Mouse (Mus musculus): ENCODE data around the gene Tmem206. TPM values are rescaled to one million over a fixed set of nuclear protein-coding genes. Genes with fewer than 3 reads are reported as not detected.

Gene Tmem206
- polyA plus RNA-seq, 1 experiment from 2014 or later, result 4.4 TPM

- WGBS (ENCODE audit: insufficient replicate concordance), result under 1% methylated on average over 40 of the region's 43 CpGs
- peak overlapping the region; percentile 99 for H3K27ac ChIP-seq (ENCODE audit: low read depth)
These were observed 70.2 kb downstream of the Tmem206 start for GRCm38 (mm10) chr1:191395871-191396433.

DNA sequence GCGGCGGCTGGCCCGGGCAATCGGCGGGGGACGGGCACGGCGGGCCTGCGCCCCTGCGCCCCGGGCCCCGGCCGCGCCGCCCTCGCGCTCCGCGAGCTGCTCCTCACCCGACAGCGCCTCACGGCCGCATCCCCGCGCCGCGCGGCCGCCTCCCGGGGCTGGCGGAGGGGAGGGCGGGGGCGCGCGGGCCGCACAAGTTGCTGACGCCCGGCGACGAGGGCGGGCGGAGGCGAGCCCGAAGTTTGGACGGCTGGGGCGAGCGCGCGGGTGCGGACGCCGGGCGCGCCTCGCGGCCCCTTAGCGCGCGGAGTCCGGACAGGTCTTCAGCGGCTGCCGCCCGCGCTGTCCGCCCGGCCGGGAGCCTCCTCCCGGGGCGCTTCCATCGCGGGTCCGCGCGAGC lies 70.7 kb downstream of the Tmem206 start:
- ATAC-seq (peak; percentile 37), DNase-seq (peak; percentile 76)
- Histone ChIP-seq H3K4me1 (ENCODE audit: insufficient read depth) (peaks cover 12% of the 10 kb centered on the region; the same call in 1 of the 2 replicates), H3K4me2 (ENCODE audit: low read depth, low read length) (peak overlapping the region; percentile 82), H3K27ac (ENCODE audit: low read depth) (peak overlapping the region; percentile 99), H3K9ac (replicated peaks) (peak overlapping the region; percentile 98), H3K36me3 (replicated peaks; ENCODE audit: insufficient read depth, low read length) (no peaks in the 10 kb centered on the region), H3K9me3 (ENCODE audit: low read length) (no peaks in the 10 kb centered on the region), H3K4me3 (ENCODE audit: low read depth, low read length) (peak overlapping the region; percentile 86), H3K27me3 (ENCODE audit: insufficient read depth, low read length) (no peaks in the 10 kb centered on the region)
- under 1% methylated on average over 36 of the region's 74 CpGs for WGBS (ENCODE audit: insufficient replicate concordance)
- no peak for TF ChIP-seq CTCF (IDR thresholded peaks at IDR 0.05; ENCODE audit: low read depth)
- TF ChIP-seq EP300 (IDR thresholded peaks at IDR 0.05; ENCODE audit: low read depth), result no peak

More at GRCm38 (mm10) chr1:191395871-191396433, 70.2 kb downstream of the Tmem206 start:
- Histone ChIP-seq H3K36me3 (replicated peaks; ENCODE audit: insufficient read depth, low read length) (no peaks in the 10 kb centered on the region), H3K4me1 (ENCODE audit: insufficient read depth) (peaks cover 15% of the 10 kb centered on the region; the same call in 1 of the 2 replicates), H3K9me3 (ENCODE audit: low read length) (no peaks in the 10 kb centered on the region), H3K4me3 (ENCODE audit: low read depth, low read length) (peak overlapping the region; percentile 86), H3K9ac (replicated peaks) (peak overlapping the region; percentile 98), H3K4me2 (ENCODE audit: low read depth, low read length) (peak overlapping the region; percentile 82), H3K27me3 (ENCODE audit: insufficient read depth, low read length) (no peaks in the 10 kb centered on the region)
- TF ChIP-seq CTCF (IDR thresholded peaks at IDR 0.05; ENCODE audit: low read depth) (no peak), EP300 (IDR thresholded peaks at IDR 0.05; ENCODE audit: low read depth) (no peak)
- DNase-seq (peak; percentile 68), ATAC-seq (no peak)

GRCm38 (mm10) chr1:191396897-191397849 lies 71.5 kb downstream of the Tmem206 start:
- peak overlapping the region; percentile 98 for H3K9ac ChIP-seq (replicated peaks)
- H3K36me3 ChIP-seq (replicated peaks; ENCODE audit: insufficient read depth, low read length), result no peaks in the 10 kb centered on the region
- peak; percentile 100 for DNase-seq
- H3K4me1 ChIP-seq (ENCODE audit: insufficient read depth), result peaks cover 8% of the 10 kb centered on the region; the same call in 1 of the 2 replicates
- TF ChIP-seq EP300 (IDR thresholded peaks at IDR 0.05; ENCODE audit: low read depth) (no peak), CTCF (IDR thresholded peaks at IDR 0.05; ENCODE audit: low read depth) (no peak)
- ATAC-seq, result peak; percentile 93
- peak overlapping the region; percentile 99 for H3K27ac ChIP-seq (ENCODE audit: low read depth)
- H3K9me3 ChIP-seq (ENCODE audit: low read length), result no peaks in the 10 kb centered on the region
- WGBS (ENCODE audit: insufficient replicate concordance), result 2% methylated on average over 67 of the region's 82 CpGs
- peak overlapping the region; percentile 86 for H3K4me3 ChIP-seq (ENCODE audit: low read depth, low read length)
- H3K4me2 ChIP-seq (ENCODE audit: low read depth, low read length), result peak overlapping the region; percentile 82
- no peaks in the 10 kb centered on the region for H3K27me3 ChIP-seq (ENCODE audit: insufficient read depth, low read length)

Other genes starting within 250 kb of the Tmem206 start
- 1.6 and 2.2 TPM in 2 replicates for gene Batf3, start 228.1 kb upstream of the Tmem206 start, polyA plus RNA-seq (2015; fragmentation: Nextera tagmentation; extraction: Ambion mirVana)
- not detected in 2 replicates for gene Fam71a, start 161.1 kb upstream of the Tmem206 start, polyA plus RNA-seq (2015; fragmentation: Nextera tagmentation; extraction: Ambion mirVana)
- gene Atf3, start 107.9 kb upstream of the Tmem206 start, polyA plus RNA-seq (2015; fragmentation: Nextera tagmentation; extraction: Ambion mirVana), result 1.00 and 1.3 TPM in 2 replicates
- 36.6 and 37.0 TPM in 2 replicates for gene Nenf, start 7.7 kb upstream of the Tmem206 start, polyA plus RNA-seq (2015; fragmentation: Nextera tagmentation; extraction: Ambion mirVana)
- 27.1 and 30.7 TPM in 2 replicates for gene Ppp2r5a, start 77.4 kb downstream of the Tmem206 start, polyA plus RNA-seq (2015; fragmentation: Nextera tagmentation; extraction: Ambion mirVana)
- gene Dtl, start 249.6 kb downstream of the Tmem206 start, polyA plus RNA-seq (2015; fragmentation: Nextera tagmentation; extraction: Ambion mirVana), result 10.7 and 11.8 TPM in 2 replicates
- gene Ints7, start 249.7 kb downstream of the Tmem206 start, polyA plus RNA-seq (2015; fragmentation: Nextera tagmentation; extraction: Ambion mirVana), result 9.3 and 11.0 TPM in 2 replicates

All from liver, postnatal 0 days (tissue).